In genomic region chr2:146612522-146613288, GRCm38 (mm10) we compare ENCODE assay signal across 8 mouse cellular contexts.
DNase-seq lines count a peak whose midpoint lies in the region; ATAC-seq and TF ChIP-seq lines count a peak whose summit lies in the region.

No protein-coding gene starts in this region.

- no peaks in the 10 kb centered on the region for H3K36me3 ChIP-seq in intestine, embryonic 15.5 days
- H3K36me3 ChIP-seq in liver, embryonic 12.5 days, result no peaks in the 10 kb centered on the region
- H3K36me3 ChIP-seq in myocyte (ENCODE audit: control insufficient read depth, insufficient read depth), result no peaks in the 10 kb centered on the region
- H3K36me3 ChIP-seq in stomach, postnatal 0 days (ENCODE audit: control insufficient read depth, insufficient read depth, low read length), result no peaks in the 10 kb centered on the region

- no peak overlapping the region for H3K9ac ChIP-seq in intestine, embryonic 15.5 days
- peak overlapping the region; percentile 17; the same call in 1 of the 2 replicates for H3K9ac ChIP-seq in liver, embryonic 12.5 days
- no peak overlapping the region for H3K9ac ChIP-seq in stomach, postnatal 0 days (ENCODE audit: low read length)

- TF ChIP-seq CTCF in stomach, postnatal 0 days (IDR thresholded peaks at IDR 0.05; ENCODE audit: low read depth), result peak; percentile 86

- no peak for TF ChIP-seq POLR2A in myocyte (IDR thresholded peaks at IDR 0.05; ENCODE audit: insufficient read length, low read depth)

- no peaks in the 10 kb centered on the region for H3K27me3 ChIP-seq in intestine, embryonic 15.5 days (replicated peaks)
- H3K27me3 ChIP-seq in liver, embryonic 12.5 days (replicated peaks), result no peaks in the 10 kb centered on the region
- H3K27me3 ChIP-seq in myocyte (ENCODE audit: control insufficient read depth, insufficient read depth, insufficient read length), result peaks cover 8% of the 10 kb centered on the region
- no peaks in the 10 kb centered on the region for H3K27me3 ChIP-seq in stomach, postnatal 0 days (ENCODE audit: control insufficient read depth, insufficient read depth, low read length)

- DNase-seq in ovary, postnatal 10 days (ENCODE audit: low spot score), result peak; percentile 3
- no peak for DNase-seq in ovary, adult 18-20 months (ENCODE audit: low spot score)
- DNase-seq in cerebellum, adult 8-10 months, result peak; percentile 24
- peak; percentile 54 for DNase-seq in forelimb bud, embryonic 11.5 days (ENCODE audit: low read depth, low spot score)
- DNase-seq in stomach, postnatal 0 days (ENCODE audit: low spot score), result peak; percentile 59

- H3ac ChIP-seq in myocyte (ENCODE audit: control insufficient read depth, insufficient read length), result no peak overlapping the region

- no peak overlapping the region; the same call in 1 of the 2 replicates for H3K4me3 ChIP-seq in intestine, embryonic 15.5 days (replicated peaks)
- H3K4me3 ChIP-seq in liver, embryonic 12.5 days, result peak overlapping the region; percentile 23; the same call in 1 of the 2 replicates
- H3K4me3 ChIP-seq in myocyte, result no peak overlapping the region
- H3K4me3 ChIP-seq in stomach, postnatal 0 days (ENCODE audit: low read depth, low read length), result no peak overlapping the region

- ATAC-seq in intestine, embryonic 15.5 days, result no peak
- no peak for ATAC-seq in liver, embryonic 12.5 days
- ATAC-seq in stomach, postnatal 0 days (ENCODE audit: low FRiP score, low TSS enrichment), result no peak

- WGBS in intestine, embryonic 15.5 days, result 6% methylated on average over 20 of the region's 20 CpGs
- WGBS in liver, embryonic 12.5 days (ENCODE audit: insufficient replicate concordance), result 7% methylated on average over 20 of the region's 20 CpGs
- 7% methylated on average over 20 of the region's 20 CpGs for WGBS in stomach, postnatal 0 days

- H3K27ac ChIP-seq in intestine, embryonic 15.5 days, result no peak overlapping the region
- no peak overlapping the region for H3K27ac ChIP-seq in liver, embryonic 12.5 days
- no peak overlapping the region for H3K27ac ChIP-seq in stomach, postnatal 0 days (replicated peaks)

- H3K9me3 ChIP-seq in intestine, embryonic 15.5 days, result no peaks in the 10 kb centered on the region
- no peaks in the 10 kb centered on the region for H3K9me3 ChIP-seq in liver, embryonic 12.5 days (replicated peaks)
- H3K9me3 ChIP-seq in stomach, postnatal 0 days (ENCODE audit: control insufficient read depth, low read length), result no peaks in the 10 kb centered on the region

- no peaks in the 10 kb centered on the region for H3K79me2 ChIP-seq in myocyte (ENCODE audit: control insufficient read depth, insufficient read depth)

- H3K4me1 ChIP-seq in intestine, embryonic 15.5 days (replicated peaks), result no peaks in the 10 kb centered on the region
- peaks cover 7% of the 10 kb centered on the region for H3K4me1 ChIP-seq in liver, embryonic 12.5 days
- 0 out of 2 replicates have a peak, but pooled peaks cover 2% of the 10 kb centered on the region for H3K4me1 ChIP-seq in stomach, postnatal 0 days (replicated peaks; ENCODE audit: control insufficient read depth, insufficient read depth)

- TF ChIP-seq EP300 in stomach, postnatal 0 days (optimal IDR thresholded peaks at IDR 0.05), result no peak

- H3K4me2 ChIP-seq in intestine, embryonic 15.5 days (replicated peaks), result peak overlapping the region; percentile 61
- peak overlapping the region; percentile 58 for H3K4me2 ChIP-seq in liver, embryonic 12.5 days
- peak overlapping the region; percentile 52 for H3K4me2 ChIP-seq in myocyte (ENCODE audit: low read depth)
- peak overlapping the region; percentile 44 for H3K4me2 ChIP-seq in stomach, postnatal 0 days (replicated peaks; ENCODE audit: low read depth)

TF ChIP-seq in myocyte, 11 proteins besides CTCF, POLR2A, EP300 and RAD21:
- TF ChIP-seq TCF12 (IDR thresholded peaks at IDR 0.05; ENCODE audit: insufficient read depth, poor library complexity, severe bottlenecking), result no peak
- no peak for TF ChIP-seq TCF3 (IDR thresholded peaks at IDR 0.05; ENCODE audit: insufficient read length, low read depth)
- no peak for TF ChIP-seq MAX (IDR thresholded peaks at IDR 0.05; ENCODE audit: low read depth)
- TF ChIP-seq USF1 (IDR thresholded peaks at IDR 0.05; ENCODE audit: low read depth), result no peak
- no peak for TF ChIP-seq REST (IDR thresholded peaks at IDR 0.05; ENCODE audit: insufficient read depth, insufficient read length)
- no peak for TF ChIP-seq E2F4 (IDR thresholded peaks at IDR 0.05; ENCODE audit: insufficient read depth)
- TF ChIP-seq CEBPB (IDR thresholded peaks at IDR 0.05; ENCODE audit: insufficient read depth, poor library complexity, severe bottlenecking), result no peak
- no peak for TF ChIP-seq SRF (IDR thresholded peaks at IDR 0.05; ENCODE audit: control insufficient read depth, insufficient read length, low read depth)
- no peak for TF ChIP-seq MYOD1 (IDR thresholded peaks at IDR 0.05; ENCODE audit: control insufficient read depth in 1 of 3, insufficient read length in 2 of 3, low read depth in 2 of 3)
- TF ChIP-seq POLR2AphosphoS2 (IDR thresholded peaks at IDR 0.05; ENCODE audit: insufficient read length, low read depth), result no peak
- no peak for TF ChIP-seq MYOG (IDR thresholded peaks at IDR 0.05; ENCODE audit: control insufficient read depth in 1 of 3, insufficient read depth in 1 of 3, insufficient read length in 2 of 3, low read depth in 2 of 3)
